Mouse (Mus musculus): ENCODE measurements around the gene Enpp3. TPM values are rescaled to one million over a fixed set of nuclear protein-coding genes. Genes with fewer than 3 reads are reported as not detected.
"Not testable (repeated sequence)": the region's sequence is repeated elsewhere in the genome, so short reads cannot be mapped to it uniquely, and the experiment has no call there.

Gene Enpp3
- polyA plus RNA-seq, 2 experiments from 2014 or later: 0.08 TPM; not detected in 1

DNA sequence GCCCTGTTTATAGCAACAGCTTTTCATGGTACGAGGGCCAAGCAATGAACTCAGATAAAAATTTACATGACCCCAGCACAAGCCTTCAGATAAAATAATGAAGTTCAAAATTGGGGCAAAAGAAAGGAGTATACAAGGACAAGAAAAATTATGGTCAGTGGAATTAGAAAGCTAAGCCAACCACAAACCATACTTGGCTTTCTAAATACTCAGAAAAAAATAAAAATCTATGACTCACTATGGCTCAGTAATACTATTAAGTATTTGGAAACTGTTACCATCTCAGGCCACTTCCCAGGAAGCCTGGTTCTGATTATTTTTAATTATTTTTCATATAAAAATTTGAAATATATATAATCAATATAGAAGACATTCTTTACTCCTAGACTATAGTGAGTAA, 19.8 kb downstream of the Enpp3 start:
- no peak for ATAC-seq

- ATAC-seq: no peak
Measured at GRCm38 (mm10) chr10:24821990-24822676, 20.5 kb downstream of the Enpp3 start.

- ATAC-seq: no peak
Measured at GRCm38 (mm10) chr10:24819526-24819925, 23.1 kb downstream of the Enpp3 start.

DNA sequence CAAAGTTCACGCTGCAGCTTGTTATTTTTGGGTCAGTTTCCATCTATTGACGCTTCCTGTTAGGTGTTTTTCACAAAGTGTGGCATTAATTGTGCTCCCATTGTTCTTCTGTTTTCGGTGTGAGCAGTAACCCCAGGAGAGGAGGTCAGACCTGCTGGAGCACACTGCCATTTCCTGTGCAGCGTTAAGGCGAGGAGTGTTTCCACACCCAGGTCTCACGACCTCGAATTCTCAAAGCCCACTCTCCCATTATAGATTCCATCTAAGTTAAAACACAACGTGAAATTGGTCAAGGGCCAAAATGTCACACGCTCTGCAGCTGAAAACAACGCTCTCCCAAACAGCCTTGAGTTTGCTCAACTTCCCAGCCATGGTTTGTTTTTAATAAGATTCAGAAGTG, 32.0 kb downstream of the Enpp3 start:
- ATAC-seq: peak; percentile 38

GRCm38 (mm10) chr10:24806756-24807155, 35.9 kb downstream of the Enpp3 start:
- ATAC-seq: no peak

DNA sequence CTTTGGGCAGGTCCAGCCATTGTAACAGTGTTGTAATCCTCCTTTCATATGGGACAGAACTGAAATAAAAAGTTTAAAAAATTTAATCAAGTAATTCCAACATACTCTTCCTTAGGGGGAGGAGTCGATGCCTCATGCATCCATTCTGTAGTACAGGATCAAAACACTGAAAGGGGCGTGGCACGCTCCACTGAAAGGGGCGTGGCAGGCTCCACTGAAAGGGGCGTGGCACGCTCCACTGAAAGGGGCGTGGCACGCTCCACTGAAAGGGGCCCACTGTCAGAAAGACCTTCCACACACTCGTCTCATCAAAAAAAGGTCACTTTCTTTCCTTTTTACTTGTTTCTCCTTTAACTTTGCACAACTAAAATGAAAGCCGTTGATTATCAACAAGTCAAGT, 36.7 kb downstream of the Enpp3 start:
- no peak for ATAC-seq

GRCm38 (mm10) chr10:24805173-24805572, 37.5 kb downstream of the Enpp3 start:
- ATAC-seq: no peak

DNA sequence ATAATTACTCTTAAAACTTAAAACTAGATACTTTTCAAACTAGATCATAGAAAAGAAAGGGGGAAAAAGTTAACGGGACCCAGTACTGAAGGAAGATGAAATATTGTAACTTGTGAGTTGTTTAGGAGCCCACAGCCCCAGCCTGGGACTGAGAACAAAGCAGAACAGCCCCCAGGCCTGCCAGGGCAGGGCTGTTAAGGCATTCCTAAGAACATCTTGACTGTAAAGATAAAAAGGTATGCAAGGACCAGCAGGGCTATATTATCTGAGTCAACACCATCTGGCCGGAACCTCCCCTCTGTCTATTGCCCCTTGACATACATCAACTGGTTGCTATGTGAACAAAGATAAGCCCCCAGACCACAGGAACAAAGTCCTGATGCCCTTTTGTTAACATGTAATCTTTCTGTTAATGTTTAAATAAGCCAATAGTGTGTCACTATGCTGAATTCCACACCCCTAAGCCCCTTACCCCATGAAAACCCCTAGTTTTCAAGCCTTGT, 39.8 kb downstream of the Enpp3 start:
- not testable (repeated sequence) for ATAC-seq

DNA sequence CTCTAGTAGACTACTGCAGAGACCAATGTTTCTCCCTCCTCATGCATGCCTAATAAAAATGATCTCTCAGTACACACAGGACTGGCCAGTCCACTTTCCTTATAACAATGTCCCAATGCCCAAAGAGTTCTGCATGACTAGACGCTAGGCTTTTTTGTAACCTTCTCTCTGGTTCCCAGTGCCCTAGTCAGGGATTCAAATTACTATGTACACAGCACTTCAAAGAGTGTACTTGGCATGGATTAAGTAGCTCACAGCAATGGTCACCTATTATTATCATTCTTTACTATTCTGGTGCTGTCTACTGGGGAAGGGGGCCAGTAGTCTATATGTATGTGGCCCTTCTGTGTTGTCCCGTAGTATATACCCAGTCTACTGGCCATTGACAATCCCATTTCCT, 40.8 kb downstream of the Enpp3 start:
- no peak for ATAC-seq

- peak; percentile 65 for ATAC-seq
Measured at GRCm38 (mm10) chr10:24797246-24797645, 45.4 kb downstream of the Enpp3 start.

DNA sequence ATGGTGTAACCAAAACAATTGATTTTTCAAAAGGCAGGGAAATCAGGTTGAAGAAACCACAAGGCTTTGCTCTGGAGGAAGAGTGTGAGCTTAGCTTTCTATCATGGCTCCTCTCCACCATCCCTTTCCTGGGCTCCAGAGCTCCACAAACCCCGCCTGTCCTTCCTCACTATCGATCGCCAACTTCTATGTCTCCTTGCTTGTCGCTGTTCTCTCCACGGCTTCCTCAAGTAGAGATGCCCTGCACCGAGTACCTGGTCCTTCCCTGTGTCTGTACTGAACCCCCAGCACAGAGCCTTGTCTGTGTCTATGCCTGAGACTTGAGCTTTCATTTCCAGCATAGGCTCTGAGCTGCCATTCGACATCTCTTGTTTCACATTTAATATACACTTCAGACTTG, 49.9 kb downstream of the Enpp3 start:
- ATAC-seq: no peak

DNA sequence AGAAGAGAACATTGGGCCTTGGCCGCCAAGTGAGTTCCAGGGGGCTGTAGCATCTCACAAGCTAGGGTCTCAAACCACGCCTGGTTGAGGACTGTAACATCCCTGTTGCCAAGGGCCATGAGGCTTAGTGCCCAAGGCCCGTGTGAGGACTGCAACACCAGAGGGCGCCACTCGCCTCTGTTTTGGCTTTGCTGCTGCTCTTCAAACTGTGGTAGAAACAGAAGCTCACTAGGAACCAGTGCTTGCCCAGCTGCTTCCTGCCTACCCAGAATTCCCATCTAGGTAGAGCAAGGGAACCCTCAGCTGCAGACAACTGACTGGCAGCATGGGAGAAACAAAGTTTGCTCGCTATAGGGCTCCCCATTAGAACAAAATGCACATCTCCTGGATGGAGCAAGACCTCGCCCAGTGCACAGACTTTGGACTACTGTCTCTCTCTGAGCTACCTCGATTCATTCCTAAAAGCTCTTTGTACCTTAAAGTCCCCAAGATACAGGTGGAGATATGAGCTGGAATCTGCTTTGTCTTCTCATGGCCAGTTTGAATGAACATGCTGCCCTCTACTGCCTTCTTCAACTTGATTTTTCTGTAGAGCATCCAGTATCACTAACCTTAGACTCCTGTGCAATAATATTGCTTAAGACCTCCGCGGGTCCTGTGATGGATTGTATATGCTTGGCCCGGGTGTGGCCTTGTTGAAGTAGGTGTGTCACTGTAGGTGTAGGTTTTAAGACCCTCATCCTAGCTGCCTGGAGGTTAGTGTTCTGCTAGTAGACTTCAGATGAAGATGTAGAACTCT, 52.7 kb downstream of the Enpp3 start:
- peak; percentile 92 for ATAC-seq

- no peak for ATAC-seq
Measured at GRCm38 (mm10) chr10:24785345-24785744, 57.3 kb downstream of the Enpp3 start.

DNA sequence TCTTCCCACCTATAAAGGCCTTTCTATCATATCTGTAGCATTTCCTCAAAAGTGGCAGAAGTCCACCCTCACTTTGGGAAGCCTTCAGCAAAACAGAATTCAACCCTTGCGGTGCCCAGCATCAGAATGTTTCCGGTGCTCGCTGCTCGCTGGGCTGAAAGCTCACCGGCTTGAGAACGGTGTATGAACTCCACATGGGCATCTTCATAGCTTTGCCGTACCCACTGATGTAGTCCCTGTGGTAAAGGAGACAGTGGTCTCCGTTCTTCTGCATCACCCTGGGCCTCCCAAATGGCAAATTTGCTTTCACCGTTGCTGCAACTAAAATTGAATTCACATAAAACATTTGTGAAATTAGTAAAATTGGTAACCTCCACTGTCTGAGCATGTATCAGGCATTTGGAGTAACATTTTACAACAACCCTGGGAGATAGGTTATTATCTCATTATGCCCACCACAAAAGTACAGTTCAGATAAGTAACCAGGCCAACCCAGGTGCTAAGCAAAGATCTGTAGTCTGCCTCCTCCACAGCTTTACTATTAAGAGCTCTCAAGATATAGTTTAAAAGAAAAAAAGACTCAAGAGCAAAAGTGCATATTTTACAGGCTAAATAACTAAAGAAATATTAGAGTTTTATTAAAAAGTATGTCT, 57.9 kb downstream of the Enpp3 start:
- ATAC-seq: no peak

DNA sequence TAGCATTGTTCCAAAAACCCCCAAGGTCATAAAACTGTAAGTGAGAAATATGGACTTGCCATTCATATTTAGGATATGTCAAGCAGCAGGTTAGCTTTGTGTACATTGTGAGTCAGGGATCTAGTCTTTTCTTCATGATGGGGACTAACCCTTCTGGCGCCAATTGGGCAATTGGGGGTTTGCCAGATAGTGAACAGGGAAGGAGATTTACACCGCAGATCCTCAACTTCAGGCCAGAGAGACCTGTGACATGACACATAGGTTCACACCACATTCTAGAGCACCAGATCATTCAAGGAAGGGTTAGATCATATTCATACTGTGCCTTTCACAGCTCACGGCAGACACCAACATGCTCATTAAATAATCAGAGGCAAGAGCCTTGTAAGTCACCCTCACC, 58.7 kb downstream of the Enpp3 start:
- ATAC-seq: no peak

GRCm38 (mm10) chr10:24778643-24779020, 64.0 kb downstream of the Enpp3 start:
- ATAC-seq: no peak

DNA sequence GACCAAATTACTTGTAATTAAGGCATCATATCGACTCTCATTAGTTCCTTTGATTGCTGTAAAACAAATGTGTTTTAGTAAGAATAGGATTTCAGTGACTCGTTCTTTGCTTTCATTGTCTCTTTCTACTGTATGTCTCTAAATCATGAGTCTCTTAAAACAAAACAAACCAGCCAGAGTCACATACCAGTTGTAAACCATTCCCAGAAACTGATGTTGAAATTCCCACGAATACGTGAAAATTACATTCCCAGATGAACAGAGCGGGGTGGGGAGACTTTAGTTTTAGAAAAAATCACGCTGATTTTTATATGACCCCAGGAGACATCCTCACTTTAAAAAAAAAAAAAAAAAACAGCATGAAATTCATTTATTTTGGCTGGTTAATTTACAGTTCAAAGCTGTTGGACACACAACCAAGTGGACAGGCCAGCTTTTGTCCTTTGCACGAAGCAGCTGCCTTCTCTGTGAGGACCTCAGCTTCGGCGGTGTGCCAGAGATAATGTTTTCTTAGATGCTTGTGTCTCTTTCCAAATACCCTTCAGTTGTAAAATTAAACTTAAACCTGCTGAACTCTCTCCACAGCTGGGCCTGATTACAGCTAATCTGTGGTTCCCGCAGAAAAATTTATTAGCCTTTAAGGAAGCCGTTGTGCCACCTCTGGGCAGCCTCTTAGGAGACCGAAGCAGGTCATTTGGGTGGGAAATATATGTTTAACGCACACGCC, 64.5 kb downstream of the Enpp3 start:
- ATAC-seq: no peak

GRCm38 (mm10) chr10:24769496-24769895, 73.1 kb downstream of the Enpp3 start:
- no peak for ATAC-seq

- no peak for ATAC-seq
Measured at GRCm38 (mm10) chr10:24767695-24768094, 74.9 kb downstream of the Enpp3 start.

DNA sequence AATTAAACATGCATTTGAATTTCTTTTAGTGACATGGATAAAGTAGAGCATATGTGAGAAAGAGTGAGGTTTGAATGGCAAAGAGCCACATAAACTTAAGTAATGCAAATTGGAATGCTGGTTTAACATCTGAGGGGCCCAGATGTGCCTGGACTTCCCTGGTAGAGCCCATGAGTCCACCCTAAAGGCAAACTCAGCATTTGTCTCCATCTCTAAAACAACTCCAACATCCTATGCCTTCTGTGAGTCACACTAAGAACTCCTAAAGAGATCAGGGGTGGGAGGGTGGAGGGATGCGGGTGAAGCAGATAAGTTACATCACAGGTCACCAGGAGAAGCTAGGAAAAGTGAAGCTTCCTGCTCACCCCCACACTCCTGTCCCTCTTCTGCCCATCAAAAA, 76.6 kb downstream of the Enpp3 start:
- no peak for ATAC-seq

- ATAC-seq: no peak
Measured at GRCm38 (mm10) chr10:24765151-24765755, 77.4 kb downstream of the Enpp3 start.

DNA sequence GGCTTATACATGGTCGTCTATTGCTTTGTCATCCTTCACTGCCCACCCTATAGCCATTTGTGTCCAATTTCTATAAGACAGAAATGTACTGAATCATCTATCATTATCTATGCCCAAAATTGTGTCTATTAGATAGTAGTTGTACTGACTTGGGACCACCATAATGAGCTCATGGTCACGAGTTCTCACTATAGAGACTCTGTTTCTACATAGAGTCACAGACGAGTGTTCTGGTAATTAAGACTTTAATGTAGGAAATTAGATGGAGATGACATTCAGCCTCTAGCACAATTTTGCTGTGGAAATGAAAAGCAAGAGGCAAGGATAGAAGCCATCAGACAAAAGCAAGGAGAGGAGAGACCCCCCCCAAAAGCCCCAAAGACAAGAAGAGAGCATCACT, 78.0 kb downstream of the Enpp3 start:
- ATAC-seq: no peak
